Mouse (Mus musculus) neural tube, embryonic 15.5 days (tissue): ENCODE results near the gene Birc2. TPM values are rescaled to one million over a fixed set of nuclear protein-coding genes. Genes with fewer than 3 reads are reported as not detected.

Source experiments
- ATAC-seq: fragments of 200-750 bp; cut with Nextera tagmentation; 2 replicates; pipeline ENCODE4 v1.8.0; 2017; ENCODE audit warnings: mild to moderate bottlenecking, moderate TSS enrichment, moderate library complexity; ENCODE audit not compliant: low FRiP score
- H3K27ac ChIP-seq: fragments of 300-500 bp; sonication (generic); replicated peaks from 2 replicates; pipeline ENCODE4 v1.5.1; 2015; ENCODE audit warnings: mild to moderate bottlenecking, inconsistent platforms
- H3K27me3 ChIP-seq: fragments of 300-500 bp; sonication (generic); replicated peaks from 2 replicates; pipeline ENCODE4 v1.6.1; 2015; ENCODE audit warnings: inconsistent platforms
- H3K36me3 ChIP-seq: fragments of 300-500 bp; sonication (generic); 2 replicates; pipeline ENCODE4 v1.6.1; 2015; ENCODE audit warnings: inconsistent platforms
- H3K4me1 ChIP-seq: fragments of 300-500 bp; sonication (generic); 2 replicates; pipeline ENCODE4 v1.6.1; 2015; ENCODE audit warnings: inconsistent platforms
- H3K4me2 ChIP-seq: fragments of 300-500 bp; sonication (generic); 2 replicates; pipeline ENCODE4 v1.6.1; 2015; ENCODE audit warnings: inconsistent platforms, mild to moderate bottlenecking, moderate library complexity
- H3K4me3 ChIP-seq: fragments of 300-500 bp; sonication (generic); replicated peaks from 2 replicates; pipeline ENCODE4 v1.5.1; 2015; ENCODE audit warnings: mild to moderate bottlenecking, inconsistent platforms
- H3K9ac ChIP-seq: fragments of 300-500 bp; sonication (generic); replicated peaks from 2 replicates; pipeline ENCODE4 v1.6.1; 2015; ENCODE audit warnings: mild to moderate bottlenecking, inconsistent platforms
- H3K9me3 ChIP-seq: fragments of 300-500 bp; sonication (generic); replicated peaks from 2 replicates; pipeline ENCODE4 v1.6.1; 2016; ENCODE audit warnings: inconsistent platforms
- WGBS: fragments of 180-500 bp; shearing (Covaris S2); methylation state at CpG from one replicate; pipeline ENCODE4 v1.1.7; 2015; ENCODE audit warnings: mixed read lengths; 5-methylcytosine and 5-hydroxymethylcytosine counted together
- microRNA-seq: library from miRNA; unstranded; fragments of <30 nt; microRNA quantifications from one replicate; pipeline ENCODE4, GENCODE M21; 2017
- polyA plus RNA-seq: library from polyadenylated mRNA; unstranded; fragments of >200 nt; fragmentation: Nextera tagmentation; extraction: Ambion mirVana; gene quantifications from 2 replicates; pipeline ENCODE4 v1.2.1, GENCODE M21; 2015

The Birc2 gene
- polyA plus RNA-seq, 1 experiment from 2014 or later: 37.8 TPM

DNA sequence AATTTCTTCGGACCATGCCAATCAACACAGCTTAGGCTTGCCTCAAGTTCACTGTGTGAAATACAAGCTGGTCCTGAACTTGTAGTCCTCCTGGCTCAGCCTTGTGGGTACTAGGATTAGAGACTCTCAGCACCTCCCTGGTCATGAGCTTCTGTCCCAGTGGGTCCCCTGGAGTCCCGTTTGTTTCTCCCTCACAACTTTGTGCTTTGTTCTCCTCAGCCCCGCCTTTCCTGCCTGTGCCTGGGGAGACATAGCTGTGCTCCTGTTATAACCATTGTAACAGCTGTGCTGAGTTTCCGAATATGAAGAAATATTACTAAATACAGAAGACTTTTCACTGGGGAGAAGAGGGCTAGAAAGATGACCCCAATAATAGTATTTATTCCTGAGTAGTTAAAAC lies 67.8 kb downstream of the Birc2 start:
- H3K4me1 ChIP-seq: peaks cover 15% of the 10 kb centered on the region
- no peak for ATAC-seq
- no peak overlapping the region for H3K4me3 ChIP-seq
- no peaks in the 10 kb centered on the region for H3K36me3 ChIP-seq
- H3K27ac ChIP-seq: no peak overlapping the region
- no peaks in the 10 kb centered on the region for H3K27me3 ChIP-seq
- H3K9me3 ChIP-seq: no peaks in the 10 kb centered on the region
- 61% methylated on average over 4 of the region's 4 CpGs for WGBS
- H3K9ac ChIP-seq: no peak overlapping the region
- H3K4me2 ChIP-seq: no peak overlapping the region

Small RNAs within 50 kb of the gene (microRNA-seq; reads per million reads assigned to microRNA genes)
- gene Mir5618: 2.3 reads per million, percentile 6 among the genes with 10 or more reads in this experiment

Other genes starting within 250 kb of the Birc2 start
- gene Mmp20, start 208.8 kb downstream of the Birc2 start, polyA plus RNA-seq: not detected in 2 replicates
- gene Mmp7, start 145.0 kb downstream of the Birc2 start, polyA plus RNA-seq: not detected in 2 replicates
- 13.5 and 32.2 TPM in 2 replicates for gene Tmem123, start 73.0 kb downstream of the Birc2 start, polyA plus RNA-seq
- gene Birc3, start 36.1 kb upstream of the Birc2 start, polyA plus RNA-seq: 2.2 and 6.5 TPM in 2 replicates
- 6.8 and 12.1 TPM in 2 replicates for gene Yap1, start 167.5 kb upstream of the Birc2 start, polyA plus RNA-seq
- gene Cfap300, start 205.8 kb upstream of the Birc2 start, polyA plus RNA-seq: 13.9 and 14.6 TPM in 2 replicates